Comparison of ENCODE assay signal across 12 mouse cellular contexts in genomic region chr13:45692440-45692839, GRCm38 (mm10).
DNase-seq lines count a peak whose midpoint lies in the region; ATAC-seq and TF ChIP-seq lines count a peak whose summit lies in the region.
"Had no signal": no experiment of that assay in that cellular context is flagged by ENCODE, and none has a peak within 500 bp of the region (broad histone marks: within the 10 kb centered on the region; RNA-seq: fewer than 3 reads in every experiment).

No protein-coding gene starts in this region.

- H3K4me1 ChIP-seq in brown adipose tissue, adult 24 weeks (ENCODE audit: control insufficient read depth, insufficient read depth, insufficient read length, low read length), result peaks cover 23% of the 10 kb centered on the region
- peaks cover 42% of the 10 kb centered on the region for H3K4me1 ChIP-seq in heart, embryonic 12.5 days (replicated peaks)
- peaks cover 6% of the 10 kb centered on the region; the same call in 1 of the 2 replicates for H3K4me1 ChIP-seq in kidney, embryonic 14.5 days (ENCODE audit: control insufficient read depth, insufficient read depth, low read length)
- H3K4me1 ChIP-seq in hindbrain, postnatal 0 days (ENCODE audit: insufficient read depth, low read length), result peaks cover 5% of the 10 kb centered on the region; the same call in 1 of the 2 replicates

- peak; percentile 41 to 45 for DNase-seq in heart, adult 18-20 months
- no peak for DNase-seq in heart, adult 9 months (ENCODE audit: low spot score in 2 of 2)
- no peak for DNase-seq in layer of hippocampus, adult 9-11 months
- no peak for DNase-seq in thymus, postnatal 10 days (ENCODE audit: low spot score in 2 of 2)
- DNase-seq in hindbrain, postnatal 0 days (ENCODE audit: low spot score), result no peak
- DNase-seq: embryo, embryonic 11 days; spleen, adult 18-20 months; thymus, adult 18-20 months had no signal

- peak overlapping the region; percentile 34 for H3K9ac ChIP-seq in heart, embryonic 12.5 days
- H3K9ac ChIP-seq in kidney, embryonic 14.5 days (ENCODE audit: low read depth, low read length), result no peak overlapping the region
- no peak overlapping the region for H3K9ac ChIP-seq in hindbrain, postnatal 0 days (replicated peaks; ENCODE audit: low read length)

- no peak for TF ChIP-seq CTCF in hindbrain, postnatal 0 days (IDR thresholded peaks at IDR 0.05; ENCODE audit: low read depth)

- no peaks in the 10 kb centered on the region for H3K27me3 ChIP-seq in heart, embryonic 12.5 days (replicated peaks)
- no peaks in the 10 kb centered on the region for H3K27me3 ChIP-seq in kidney, embryonic 14.5 days (ENCODE audit: control insufficient read depth, insufficient read depth, low read length)
- no peaks in the 10 kb centered on the region for H3K27me3 ChIP-seq in hindbrain, postnatal 0 days (ENCODE audit: insufficient read depth, low read length)

- H3K4me2 ChIP-seq in heart, embryonic 12.5 days, result peak overlapping the region; percentile 20
- no peak overlapping the region for H3K4me2 ChIP-seq in kidney, embryonic 14.5 days (replicated peaks; ENCODE audit: low read depth, low read length)
- H3K4me2 ChIP-seq in hindbrain, postnatal 0 days (ENCODE audit: low read depth, low read length), result no peak overlapping the region

- peak overlapping the region; percentile 64 for H3K27ac ChIP-seq in brown adipose tissue, adult 24 weeks (replicated peaks; ENCODE audit: low read depth, low read length)
- peak overlapping the region; percentile 53 for H3K27ac ChIP-seq in heart, embryonic 12.5 days (ENCODE audit: poor library complexity, severe bottlenecking)
- 0 out of 2 replicates have a peak overlapping the region, but pooled peaks have one; percentile 14 for H3K27ac ChIP-seq in kidney, embryonic 14.5 days (ENCODE audit: low read depth, low read length)
- H3K27ac ChIP-seq in hindbrain, postnatal 0 days, result no peak overlapping the region

- 25% methylated on average over 9 of the region's 9 CpGs for WGBS in heart, embryonic 12.5 days
- WGBS in kidney, embryonic 14.5 days, result 53% methylated on average over 9 of the region's 9 CpGs
- 46% methylated on average over 9 of the region's 9 CpGs for WGBS in hindbrain, postnatal 0 days

- H3K36me3 ChIP-seq in heart, embryonic 12.5 days, result peaks cover 4% of the 10 kb centered on the region; the same call in 1 of the 2 replicates
- no peaks in the 10 kb centered on the region for H3K36me3 ChIP-seq in kidney, embryonic 14.5 days (ENCODE audit: control insufficient read depth, insufficient read depth, low read length)
- no peaks in the 10 kb centered on the region for H3K36me3 ChIP-seq in hindbrain, postnatal 0 days (ENCODE audit: insufficient read depth, low read length)

- H3K9me3 ChIP-seq in heart, embryonic 12.5 days (replicated peaks), result peaks cover 4% of the 10 kb centered on the region
- H3K9me3 ChIP-seq in kidney, embryonic 14.5 days (ENCODE audit: control insufficient read depth, low read length), result peaks cover 3% of the 10 kb centered on the region; the same call in 1 of the 2 replicates
- no peaks in the 10 kb centered on the region for H3K9me3 ChIP-seq in hindbrain, postnatal 0 days (ENCODE audit: low read length)

- no peak overlapping the region for H3K4me3 ChIP-seq in brown adipose tissue, adult 24 weeks (ENCODE audit: insufficient read depth, low read depth, low read length)
- H3K4me3 ChIP-seq in heart, embryonic 12.5 days, result no peak overlapping the region
- H3K4me3 ChIP-seq in kidney, embryonic 14.5 days (ENCODE audit: low read length), result no peak overlapping the region
- no peak overlapping the region for H3K4me3 ChIP-seq in hindbrain, postnatal 0 days (ENCODE audit: low read length)

- no peak for ATAC-seq in heart, embryonic 12.5 days (ENCODE audit: insufficient number of reproducible peaks, low FRiP score)
- no peak for ATAC-seq in kidney, embryonic 14.5 days (ENCODE audit: low FRiP score, low TSS enrichment)
- ATAC-seq in hindbrain, postnatal 0 days, result no peak
- ATAC-seq: intestine, postnatal 0 days had no signal

Comparison
In these comparisons a context has a peak if more than half of its experiments do, and no peak if none do; other contexts are left out.
1. DNase-seq: peak in heart, adult 18-20 months (2 of 2); none in heart, adult 9 months (0 of 2), layer of hippocampus, adult 9-11 months (single experiment), thymus, postnatal 10 days (0 of 2) and hindbrain, postnatal 0 days (single experiment).